Mouse (Mus musculus) cerebellum, adult 2 months (tissue): ENCODE results near the gene Mapk9.

ENCODE experiments used
- CTCF ChIP-seq: fragments of 200-500 bp; IDR thresholded peaks from 2 replicates; pipeline ENCODE4 v1.5.1; 2011; ENCODE audit warnings: low read depth, mild to moderate bottlenecking, control low read depth, low read length, moderate library complexity, borderline replicate concordance; ENCODE audit not compliant: insufficient read depth
- POLR2A ChIP-seq: fragments of 200-500 bp; IDR thresholded peaks from 2 replicates; pipeline ENCODE4 v1.6.1; 2011; ENCODE audit warnings: low read length, control low read depth, borderline replicate concordance; ENCODE audit not compliant: insufficient read depth

DNA sequence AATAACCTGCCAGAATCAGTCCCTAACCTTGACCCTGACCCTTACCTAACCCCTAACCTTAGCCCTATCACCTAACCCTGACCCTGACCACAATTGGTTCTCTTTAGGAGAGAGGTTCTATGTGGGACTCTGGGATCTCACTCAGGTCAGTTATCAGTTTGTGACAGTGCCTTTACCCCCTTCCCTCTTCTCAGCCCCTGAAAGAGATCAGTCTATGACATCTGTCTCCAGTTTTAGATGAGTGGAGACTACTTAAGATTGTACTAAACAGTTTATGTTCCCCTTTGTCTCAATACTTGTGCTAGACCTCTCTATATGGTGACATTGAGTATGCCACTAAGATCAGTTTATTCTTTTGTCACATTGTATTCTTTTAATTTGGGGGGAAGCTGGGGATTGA, 17.4 kb downstream of the Mapk9 start:
- TF ChIP-seq POLR2A (no peak), CTCF (no peak)
